Mouse (Mus musculus): ENCODE data around the gene Polr2i. TPM values are rescaled to one million over a fixed set of nuclear protein-coding genes. Genes with fewer than 3 reads are reported as not detected.
"Not testable (repeated sequence)": the region's sequence is repeated elsewhere in the genome, so short reads cannot be mapped to it uniquely, and the experiment has no call there.

The Polr2i gene
- polyA plus RNA-seq (2014; fragmentation: Nextera tagmentation; extraction: Ambion mirVana) = 176 and 217 TPM in 2 replicates

- H3K4me1 ChIP-seq (ENCODE audit: control insufficient read depth, insufficient read depth, low read length) = peaks cover 16% of the 10 kb centered on the region
- peak within 1 kb of the TSS; percentile 68 for H3K4me3 ChIP-seq (ENCODE audit: low read depth, low read length)
- peak within 1 kb of the TSS; percentile 75 for H3K9ac ChIP-seq (replicated peaks; ENCODE audit: low read depth, low read length)
- H3K27me3 ChIP-seq (ENCODE audit: control insufficient read depth, insufficient read depth, low read length) = no peaks in the 10 kb centered on the region
- under 1% methylated on average over 67 of the region's 67 CpGs for WGBS
- H3K36me3 ChIP-seq (ENCODE audit: control insufficient read depth, insufficient read depth, low read length) = peaks cover 11% of the 10 kb centered on the region
- H3K4me2 ChIP-seq (ENCODE audit: low read depth, low read length) = peak within 1 kb of the TSS; percentile 74
- H3K9me3 ChIP-seq (ENCODE audit: control insufficient read depth, low read length) = no peaks in the 10 kb centered on the region
- peak; percentile 95 for ATAC-seq (ENCODE audit: low read depth)
- peak within 1 kb of the TSS; percentile 96 for H3K27ac ChIP-seq (ENCODE audit: low read depth, low read length)
Measured at GRCm38 (mm10) chr7:30231669-30232454, at the start of gene Polr2i, which contains the start of gene Tbcb. Gene Polr2i, plus strand, starts transcription at chr7:30231948. Gene Tbcb, minus strand, starts transcription at chr7:30232272.

DNA sequence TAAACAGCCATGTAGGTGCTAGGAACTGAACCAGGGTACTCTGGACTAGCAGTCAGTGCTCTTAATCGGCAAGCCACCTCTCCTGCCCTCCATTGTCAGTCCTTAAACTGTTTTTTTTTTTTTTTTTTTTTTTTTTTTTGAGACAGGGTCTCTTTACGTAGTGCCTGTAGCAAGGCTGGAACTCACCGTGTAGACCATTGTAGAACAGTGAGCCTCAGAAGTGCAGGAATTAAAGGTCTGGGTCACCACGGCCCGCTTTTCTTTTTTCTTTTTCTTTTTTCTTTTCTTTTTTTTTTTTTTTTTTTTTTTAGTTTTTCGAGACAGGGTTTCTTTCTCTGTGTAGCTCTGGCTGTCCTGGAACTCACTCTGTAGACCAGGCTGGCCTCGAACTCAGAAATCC, 48.6 kb upstream of the Polr2i start:
- H3K9me3 ChIP-seq (ENCODE audit: control insufficient read depth, low read length); H3K4me1 ChIP-seq (ENCODE audit: control insufficient read depth, insufficient read depth, low read length); H3K27ac ChIP-seq (ENCODE audit: low read depth, low read length); H3K9ac ChIP-seq (replicated peaks; ENCODE audit: low read depth, low read length); ATAC-seq (ENCODE audit: low read depth); H3K27me3 ChIP-seq (ENCODE audit: control insufficient read depth, insufficient read depth, low read length); H3K4me3 ChIP-seq (ENCODE audit: low read depth, low read length); H3K4me2 ChIP-seq (ENCODE audit: low read depth, low read length): not testable (repeated sequence)
- H3K36me3 ChIP-seq (ENCODE audit: control insufficient read depth, insufficient read depth, low read length) = peaks cover 26% of the 10 kb centered on the region
- WGBS = 77% methylated on average over 6 of the region's 7 CpGs

DNA sequence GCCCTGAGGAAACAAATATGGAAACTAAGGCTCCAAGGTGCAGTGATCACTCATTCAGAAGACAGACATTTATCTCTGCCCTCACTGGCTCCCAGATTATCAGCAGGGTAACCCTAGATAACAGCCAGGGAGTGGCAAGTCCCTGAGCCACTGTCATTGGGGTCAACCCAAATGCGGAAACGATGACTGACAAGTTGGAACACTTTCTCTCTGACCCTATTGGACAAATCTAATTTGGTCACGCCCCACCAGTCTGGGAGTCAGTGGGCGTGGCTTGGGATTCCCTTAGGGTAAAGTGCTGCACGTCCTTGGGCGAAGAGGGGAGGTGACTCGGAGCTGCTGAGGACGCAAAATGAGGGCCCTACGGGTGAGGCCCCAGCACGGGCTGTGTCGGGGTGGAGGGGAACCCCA, 47.9 kb upstream of the Polr2i start, which contains the start of gene Cox7a1:
TSS of gene Cox7a1 (plus strand) at position 266 of the 411 bp plus-strand sequence.
- H3K27ac ChIP-seq (ENCODE audit: low read depth, low read length) = no peak within 1 kb of the TSS
- 1% methylated on average over 11 of the region's 11 CpGs for WGBS
- no peaks in the 10 kb centered on the region for H3K27me3 ChIP-seq (ENCODE audit: control insufficient read depth, insufficient read depth, low read length)
- no peaks in the 10 kb centered on the region for H3K9me3 ChIP-seq (ENCODE audit: control insufficient read depth, low read length)
- peaks cover 5% of the 10 kb centered on the region; the same call in 1 of the 2 replicates for H3K4me1 ChIP-seq (ENCODE audit: control insufficient read depth, insufficient read depth, low read length)
- H3K4me2 ChIP-seq (ENCODE audit: low read depth, low read length) = peak within 1 kb of the TSS; percentile 28; the same call in 1 of the 2 replicates
- no peak within 1 kb of the TSS for H3K4me3 ChIP-seq (ENCODE audit: low read depth, low read length)
- H3K9ac ChIP-seq (replicated peaks; ENCODE audit: low read depth, low read length) = no peak within 1 kb of the TSS
- ATAC-seq (ENCODE audit: low read depth) = peak; percentile 31; the same call in 1 of the 2 replicates
- peaks cover 24% of the 10 kb centered on the region for H3K36me3 ChIP-seq (ENCODE audit: control insufficient read depth, insufficient read depth, low read length)

DNA sequence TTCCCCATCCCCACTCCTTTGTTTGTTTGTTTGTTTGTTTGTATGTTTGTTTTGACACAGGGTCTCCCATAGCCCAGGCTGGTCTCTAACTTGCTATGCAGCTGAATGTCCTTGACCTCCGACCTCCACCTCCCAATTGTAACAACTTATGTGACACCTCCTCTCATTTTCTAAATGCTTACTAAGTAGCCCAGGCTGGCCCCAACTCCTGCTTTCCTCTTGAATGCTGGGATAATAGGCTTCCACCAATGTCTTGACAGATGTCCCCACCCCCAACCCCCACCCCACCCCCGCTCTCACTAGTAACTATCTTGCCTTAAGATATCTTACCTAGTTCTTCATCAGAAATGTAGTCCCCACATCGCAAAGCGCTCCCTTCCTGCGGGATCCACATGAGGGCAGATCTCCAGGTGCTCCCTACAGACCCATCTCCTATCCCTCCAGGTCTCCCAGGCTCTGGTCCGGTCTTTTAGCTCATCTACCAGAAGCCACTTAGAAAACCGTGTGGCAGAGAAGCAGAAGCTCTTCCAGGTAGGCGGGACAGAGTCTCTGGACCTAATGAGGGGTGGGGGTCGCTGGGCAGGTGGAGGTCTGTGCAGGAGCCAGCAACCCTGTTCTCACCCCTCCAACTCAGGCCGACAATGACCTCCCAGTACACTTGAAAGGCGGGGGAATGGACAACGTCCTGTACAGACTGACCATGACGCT, 47.0 kb upstream of the Polr2i start:
- WGBS = 75% methylated on average over 13 of the region's 13 CpGs

DNA sequence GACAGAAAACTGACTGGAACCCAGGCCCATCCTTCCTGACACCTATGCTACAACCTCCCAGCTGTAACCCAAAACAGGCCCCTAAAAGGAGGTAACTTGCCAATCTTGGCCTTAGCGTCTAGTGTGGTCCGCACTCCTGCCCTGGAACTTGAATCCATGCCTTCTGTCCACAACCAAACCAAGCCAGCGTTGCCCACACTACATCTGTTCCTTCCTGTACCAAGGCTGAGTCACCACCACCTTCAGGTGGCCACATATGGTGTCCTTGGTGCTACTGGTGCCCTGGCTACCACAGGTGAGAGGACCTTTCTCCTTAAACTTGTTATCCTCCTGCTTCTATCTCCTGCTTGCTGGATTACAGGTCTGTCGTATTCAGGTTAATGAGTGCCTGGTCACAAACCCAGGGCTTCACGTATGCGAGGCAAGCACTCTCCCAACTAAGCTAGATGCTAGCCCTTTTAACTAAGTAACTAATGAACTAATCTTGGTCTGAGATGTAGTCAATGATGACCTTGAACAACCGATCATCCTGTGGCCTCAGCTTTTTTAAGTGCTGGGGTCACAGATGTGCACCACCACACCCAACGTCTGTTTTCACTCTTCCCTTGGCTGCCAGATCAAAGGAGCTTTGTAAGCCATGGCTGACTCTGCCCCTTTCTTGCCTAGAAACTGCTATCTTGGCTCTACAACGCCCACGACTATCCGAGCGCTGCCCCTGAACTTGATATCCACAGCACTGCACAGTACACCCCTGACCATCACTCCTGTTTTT, 43.2 kb upstream of the Polr2i start:
- Histone ChIP-seq H3K4me2 (ENCODE audit: low read depth, low read length) (no peak overlapping the region), H3K9ac (replicated peaks; ENCODE audit: low read depth, low read length) (no peak overlapping the region), H3K36me3 (ENCODE audit: control insufficient read depth, insufficient read depth, low read length) (peaks cover 49% of the 10 kb centered on the region), H3K9me3 (ENCODE audit: control insufficient read depth, low read length) (no peaks in the 10 kb centered on the region), H3K4me3 (ENCODE audit: low read depth, low read length) (no peak overlapping the region), H3K27ac (ENCODE audit: low read depth, low read length) (no peak overlapping the region), H3K27me3 (ENCODE audit: control insufficient read depth, insufficient read depth, low read length) (no peaks in the 10 kb centered on the region), H3K4me1 (ENCODE audit: control insufficient read depth, insufficient read depth, low read length) (peaks cover 16% of the 10 kb centered on the region)
- 93% methylated on average over 12 of the region's 12 CpGs for WGBS
- ATAC-seq (ENCODE audit: low read depth) = no peak

More for the DNA sequence above, 47.0 kb upstream of the Polr2i start:
- no peaks in the 10 kb centered on the region for H3K27me3 ChIP-seq (ENCODE audit: control insufficient read depth, insufficient read depth, low read length)
- H3K27ac ChIP-seq (ENCODE audit: low read depth, low read length) = no peak overlapping the region
- H3K9me3 ChIP-seq (ENCODE audit: control insufficient read depth, low read length) = no peaks in the 10 kb centered on the region
- H3K36me3 ChIP-seq (ENCODE audit: control insufficient read depth, insufficient read depth, low read length) = peaks cover 28% of the 10 kb centered on the region
- no peak overlapping the region for H3K4me3 ChIP-seq (ENCODE audit: low read depth, low read length)
- no peak overlapping the region for H3K4me2 ChIP-seq (ENCODE audit: low read depth, low read length)
- H3K9ac ChIP-seq (replicated peaks; ENCODE audit: low read depth, low read length) = no peak overlapping the region
- peaks cover 5% of the 10 kb centered on the region; the same call in 1 of the 2 replicates for H3K4me1 ChIP-seq (ENCODE audit: control insufficient read depth, insufficient read depth, low read length)
- no peak for ATAC-seq (ENCODE audit: low read depth)

DNA sequence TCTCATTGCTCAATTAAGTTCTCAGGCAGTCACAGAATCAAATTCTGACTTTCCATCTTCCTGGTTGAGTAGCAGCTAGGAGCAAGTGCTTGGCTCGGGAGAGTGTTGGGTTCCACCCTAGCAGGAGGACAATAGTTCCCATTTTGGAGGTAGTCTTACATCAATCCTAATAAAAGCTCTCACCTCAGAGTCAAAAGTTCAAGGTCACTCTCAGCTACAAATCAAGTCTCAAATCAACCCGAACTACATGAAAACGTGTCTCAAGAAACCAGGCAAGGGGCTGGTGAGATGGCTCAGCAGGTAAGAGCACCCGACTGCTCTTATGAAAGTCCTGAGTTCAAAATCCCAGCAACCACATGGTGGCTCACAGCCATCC, 42.6 kb upstream of the Polr2i start:
- H3K27me3 ChIP-seq (ENCODE audit: control insufficient read depth, insufficient read depth, low read length) = no peaks in the 10 kb centered on the region
- peaks cover 15% of the 10 kb centered on the region for H3K4me1 ChIP-seq (ENCODE audit: control insufficient read depth, insufficient read depth, low read length)
- peaks cover 49% of the 10 kb centered on the region for H3K36me3 ChIP-seq (ENCODE audit: control insufficient read depth, insufficient read depth, low read length)
- H3K27ac ChIP-seq (ENCODE audit: low read depth, low read length) = no peak overlapping the region
- H3K9ac ChIP-seq (replicated peaks; ENCODE audit: low read depth, low read length) = no peak overlapping the region
- no peak for ATAC-seq (ENCODE audit: low read depth)
- no peaks in the 10 kb centered on the region for H3K9me3 ChIP-seq (ENCODE audit: control insufficient read depth, low read length)
- H3K4me3 ChIP-seq (ENCODE audit: low read depth, low read length) = no peak overlapping the region
- no peak overlapping the region for H3K4me2 ChIP-seq (ENCODE audit: low read depth, low read length)
- WGBS = 82% methylated on average over 4 of the region's 4 CpGs

- no peaks in the 10 kb centered on the region for H3K9me3 ChIP-seq (ENCODE audit: control insufficient read depth, low read length)
- no peak overlapping the region for H3K9ac ChIP-seq (replicated peaks; ENCODE audit: low read depth, low read length)
- H3K36me3 ChIP-seq (ENCODE audit: control insufficient read depth, insufficient read depth, low read length) = peaks cover 41% of the 10 kb centered on the region
- no peak overlapping the region for H3K27ac ChIP-seq (ENCODE audit: low read depth, low read length)
- no peak overlapping the region for H3K4me3 ChIP-seq (ENCODE audit: low read depth, low read length)
- H3K4me1 ChIP-seq (ENCODE audit: control insufficient read depth, insufficient read depth, low read length) = peaks cover 15% of the 10 kb centered on the region
- no peak overlapping the region for H3K4me2 ChIP-seq (ENCODE audit: low read depth, low read length)
- no peaks in the 10 kb centered on the region for H3K27me3 ChIP-seq (ENCODE audit: control insufficient read depth, insufficient read depth, low read length)
- ATAC-seq (ENCODE audit: low read depth) = no peak
- 90% methylated on average over 12 of the region's 12 CpGs for WGBS
Measured at GRCm38 (mm10) chr7:30192088-30192487, 39.7 kb upstream of the Polr2i start.

DNA sequence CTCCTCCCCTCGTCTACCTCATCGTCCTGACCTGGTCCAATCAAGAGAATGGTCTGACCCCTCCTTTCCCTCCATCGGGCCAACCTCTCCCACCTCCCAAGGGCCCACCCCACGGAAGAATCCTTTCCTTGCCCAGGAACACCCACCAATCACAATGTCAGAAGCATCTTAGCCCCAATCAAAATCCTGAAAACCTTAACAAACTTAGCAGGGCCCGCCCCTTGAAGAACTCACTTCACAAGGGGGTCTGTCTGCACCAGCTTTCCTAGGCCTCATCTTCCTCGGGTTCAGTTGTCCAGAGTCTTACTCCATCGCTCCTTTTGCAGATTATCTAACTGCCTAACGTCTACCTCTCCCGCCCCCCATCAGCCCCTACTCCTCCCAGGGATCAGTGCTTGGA, 38.7 kb upstream of the Polr2i start:
- Histone ChIP-seq H3K36me3 (ENCODE audit: control insufficient read depth, insufficient read depth, low read length) (peaks cover 32% of the 10 kb centered on the region), H3K4me2 (ENCODE audit: low read depth, low read length) (peak overlapping the region; percentile 87), H3K27me3 (ENCODE audit: control insufficient read depth, insufficient read depth, low read length) (no peaks in the 10 kb centered on the region), H3K9ac (replicated peaks; ENCODE audit: low read depth, low read length) (peak overlapping the region; percentile 77; the same call in 1 of the 2 replicates), H3K4me3 (ENCODE audit: low read depth, low read length) (peak overlapping the region; percentile 80), H3K4me1 (ENCODE audit: control insufficient read depth, insufficient read depth, low read length) (peaks cover 15% of the 10 kb centered on the region), H3K27ac (ENCODE audit: low read depth, low read length) (no peak overlapping the region), H3K9me3 (ENCODE audit: control insufficient read depth, low read length) (no peaks in the 10 kb centered on the region)
- 16% methylated on average over 8 of the region's 9 CpGs for whole genome bisulfite sequencing
- no peak for ATAC-seq (ENCODE audit: low read depth)
